Mouse (Mus musculus) erythroblast, adult 5-6 weeks (primary cell): ENCODE measurements around the gene Extl2. TPM values are rescaled to one million over a fixed set of nuclear protein-coding genes. Genes with fewer than 3 reads are reported as not detected.

ENCODE experiments used
- ATAC-seq: replicated peaks from 2 replicates; pipeline ENCODE4 v1.8.0; 2016; ENCODE audit warnings: moderate number of reproducible peaks, mild to moderate bottlenecking, moderate TSS enrichment, inconsistent platforms; ENCODE audit not compliant: poor library complexity, low FRiP score, severe bottlenecking
- total RNA-seq, 2 experiments: library from RNA; stranded (forward) in 1 of 2; stranded (reverse) in 1 of 2; fragments of 150-400 nt in 1 of 2; fragments of 200-764, 138-1000 nt in 1 of 2; gene quantifications; 2 replicates each; pipeline versions ENCODE4 v1.2.3 to v1.2.4; 2015 to 2017; ENCODE audit warnings: low replicate concordance in 2 of 2

Gene Extl2
- total RNA-seq (2015; ENCODE audit: low replicate concordance) (2.3 and 4.6 TPM in 2 replicates), total RNA-seq (2017; ENCODE audit: low replicate concordance) (0.98 and 1.4 TPM in 2 replicates)

- peak; percentile 94 for ATAC-seq
Observed at GRCm38 (mm10) chr3:116006978-116007940, at the start of gene Extl2, which contains the start of gene Slc30a7. TSS of gene Extl2 (plus strand) at chr3:116007462. TSS of gene Slc30a7 (minus strand) at chr3:116007406.

GRCm38 (mm10) chr3:115961311-115962027, 45.8 kb upstream of the Extl2 start:
- no peak for ATAC-seq

DNA sequence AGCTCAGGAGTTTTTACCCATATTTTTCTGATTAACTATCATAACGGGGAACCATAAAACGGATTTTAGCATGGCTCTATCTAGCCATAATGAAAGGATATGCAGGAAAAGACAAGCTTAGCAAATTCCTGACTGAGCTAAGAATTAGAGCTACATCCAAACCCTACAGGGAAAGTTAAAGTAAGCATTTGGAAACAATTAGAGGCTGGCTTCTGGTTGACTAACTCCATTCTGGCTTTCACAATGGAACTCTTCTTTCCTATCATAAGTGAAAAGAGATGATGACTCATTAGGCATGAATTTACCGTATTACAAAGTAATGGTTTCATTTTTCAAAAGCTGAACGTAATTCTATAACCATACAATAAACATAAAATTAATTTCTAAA, 45.2 kb upstream of the Extl2 start:
- ATAC-seq = no peak

- ATAC-seq = no peak
Observed at GRCm38 (mm10) chr3:115963597-115963996, 43.7 kb upstream of the Extl2 start.

DNA sequence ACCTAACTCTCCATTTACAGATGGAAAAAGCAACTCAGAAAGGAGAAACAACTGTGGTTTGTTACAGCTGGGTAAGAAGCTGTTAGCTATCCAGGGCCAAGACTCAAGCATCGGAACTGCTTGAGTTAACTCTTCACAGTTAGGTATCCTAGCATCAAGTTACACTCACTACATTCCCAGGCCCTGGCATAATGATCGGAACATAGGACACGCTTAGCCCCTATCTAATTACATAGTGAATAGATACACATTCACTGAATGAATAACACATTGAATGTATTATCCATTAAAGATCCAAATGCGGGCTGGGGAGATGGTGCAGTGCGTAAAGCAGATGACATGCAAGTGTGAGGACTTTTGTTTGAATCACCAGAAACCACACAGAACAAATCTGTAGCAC, 43.2 kb upstream of the Extl2 start:
- no peak for ATAC-seq

- no peak for ATAC-seq
Observed at GRCm38 (mm10) chr3:115968745-115969530, 38.3 kb upstream of the Extl2 start.

GRCm38 (mm10) chr3:115971045-115971785, 36.0 kb upstream of the Extl2 start:
- no peak for ATAC-seq

GRCm38 (mm10) chr3:115971891-115972646, 35.2 kb upstream of the Extl2 start:
- no peak for ATAC-seq

- no peak for ATAC-seq
Observed at GRCm38 (mm10) chr3:115974228-115974627, 33.0 kb upstream of the Extl2 start.

DNA sequence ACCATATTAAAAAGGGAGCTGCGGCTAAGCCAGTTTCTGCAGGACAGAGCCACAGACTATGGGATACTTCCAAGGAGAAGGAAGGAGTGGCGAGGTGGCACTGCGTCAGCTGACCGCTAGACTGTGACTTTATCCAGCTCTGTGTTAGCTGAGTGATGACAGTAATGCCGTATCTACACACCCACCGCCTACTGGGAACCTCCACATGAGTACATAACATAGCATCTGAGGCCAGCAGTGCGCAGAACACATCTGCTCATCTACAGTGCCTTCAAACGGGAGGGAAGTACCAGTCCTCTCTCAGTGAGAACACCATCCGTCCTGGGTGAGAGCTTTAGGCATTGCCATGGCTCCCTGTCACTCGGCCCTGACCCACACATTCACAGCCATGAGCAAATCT, 32.3 kb upstream of the Extl2 start:
- no peak for ATAC-seq

- no peak for ATAC-seq
Observed at GRCm38 (mm10) chr3:115979000-115979399, 28.3 kb upstream of the Extl2 start.

- no peak for ATAC-seq
Observed at GRCm38 (mm10) chr3:115983217-115983616, 24.0 kb upstream of the Extl2 start.

DNA sequence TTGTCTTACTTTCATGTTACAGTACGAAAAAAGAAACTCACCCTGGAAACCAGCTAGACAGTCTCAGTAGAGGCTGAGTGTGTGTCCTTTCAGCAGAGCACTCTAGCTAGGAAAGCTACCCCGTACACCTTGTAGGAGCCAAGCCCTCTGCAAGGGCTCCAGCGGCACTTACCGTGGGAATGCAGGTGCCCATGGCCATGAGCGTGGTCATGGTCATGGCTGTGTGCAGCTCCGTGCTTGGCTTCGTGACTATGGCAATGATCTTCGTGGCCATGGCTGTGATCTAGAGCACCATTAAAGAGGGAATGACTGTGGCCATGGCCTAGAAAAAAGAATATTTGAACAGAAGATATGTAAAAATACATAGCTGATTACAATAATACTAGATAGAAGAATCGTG, 22.6 kb upstream of the Extl2 start:
- ATAC-seq = no peak

GRCm38 (mm10) chr3:115985183-115985892, 21.9 kb upstream of the Extl2 start:
- ATAC-seq = no peak

DNA sequence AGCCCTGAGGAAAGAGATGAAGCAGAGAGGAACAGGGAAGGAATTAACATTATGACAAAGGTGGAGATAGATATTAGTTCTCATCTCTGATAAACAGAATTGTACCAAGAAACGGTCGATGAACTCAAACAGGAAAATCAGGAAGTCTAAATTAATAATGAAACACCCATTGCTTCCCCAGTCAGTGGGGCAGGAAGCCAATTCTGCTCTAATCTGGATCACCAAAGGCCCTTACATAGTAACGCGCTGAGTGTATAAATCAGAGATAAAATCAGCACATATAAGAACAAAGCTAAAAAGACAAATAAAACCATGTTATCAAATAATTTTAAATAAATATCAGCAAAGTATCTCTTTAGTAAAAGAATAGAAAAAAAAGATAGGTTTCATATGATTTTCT, 15.2 kb upstream of the Extl2 start:
- no peak for ATAC-seq

GRCm38 (mm10) chr3:115992588-115992987, 14.7 kb upstream of the Extl2 start:
- ATAC-seq = no peak

DNA sequence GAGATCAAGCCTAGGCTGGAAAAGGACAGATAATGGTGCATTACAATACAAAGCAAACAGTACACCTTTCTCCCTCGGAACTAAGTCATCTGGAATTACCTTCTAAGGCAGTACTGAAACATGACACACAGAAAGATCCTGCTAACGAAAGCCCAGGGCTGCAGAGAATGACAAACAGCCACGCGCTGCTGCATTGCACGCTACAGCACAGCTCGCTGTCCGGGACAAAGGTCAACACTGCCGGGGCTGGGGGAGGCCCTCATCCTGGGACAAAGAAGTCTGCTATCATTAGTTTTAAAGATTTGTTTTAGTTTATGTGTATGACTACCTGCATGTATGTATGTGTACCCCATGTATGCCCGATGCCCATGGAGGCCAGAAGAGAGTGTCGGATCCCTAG, 14.2 kb upstream of the Extl2 start:
- ATAC-seq = no peak

DNA sequence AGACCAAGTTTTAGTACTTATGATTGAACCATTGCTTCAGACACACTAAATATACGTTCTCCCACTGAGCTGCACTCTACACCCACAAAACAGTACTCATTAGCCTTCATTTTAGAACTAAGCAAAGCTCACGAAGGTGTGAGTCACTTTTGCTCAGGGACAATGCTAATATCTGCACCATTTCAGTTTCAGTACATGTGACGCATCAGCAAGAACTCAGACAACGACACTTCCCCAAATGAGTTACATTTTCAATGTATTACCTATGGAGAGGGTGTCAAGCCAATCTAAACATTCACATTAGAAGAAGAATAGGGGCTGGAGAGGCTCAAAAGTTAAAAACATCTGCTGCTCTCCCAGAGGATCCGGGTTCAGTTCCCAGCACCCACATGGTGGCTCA, 10.3 kb upstream of the Extl2 start:
- no peak for ATAC-seq
